Mouse (Mus musculus) cerebellum, postnatal 4 days (tissue): ENCODE measurements around the gene Chrna5.
"Not testable (repeated sequence)": the region's sequence is repeated elsewhere in the genome, so short reads cannot be mapped to it uniquely, and the experiment has no call there.

Experiments
- DNase-seq, 2 experiments: peaks; one replicate each; pipeline ENCODE4 v3.0.0; 2022; ENCODE audit warnings: low spot score in 2 of 2, mixed read lengths in 1 of 2

Chrna5 gene

GRCm38 (mm10) chr9:54980674-54981073, at the start of gene Chrna5:
Gene Chrna5 (plus strand): TSS chr9:54980880.
- no peak for DNase-seq

DNA sequence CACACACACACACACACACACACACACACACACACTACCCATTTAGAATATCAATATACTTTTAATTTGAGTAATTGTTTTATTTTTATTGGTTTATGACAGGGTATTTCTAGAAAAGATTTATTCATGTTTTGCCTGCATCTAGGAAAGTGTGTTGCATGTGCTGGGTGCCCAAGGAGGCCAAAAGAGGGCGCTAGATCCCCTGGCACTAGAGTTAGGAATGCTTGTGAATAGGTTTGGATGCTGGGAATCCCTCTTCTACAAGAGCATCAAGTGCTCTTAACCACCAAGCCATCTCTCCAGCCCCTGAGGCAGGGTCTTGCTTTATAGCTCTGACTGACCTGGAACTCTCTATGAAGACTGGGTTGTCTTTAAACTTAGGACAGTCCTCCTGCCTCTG, 48.9 kb upstream of the Chrna5 start:
- no peak for DNase-seq

- DNase-seq, result no peak
Measured at GRCm38 (mm10) chr9:54932379-54932778, 48.3 kb upstream of the Chrna5 start.

DNA sequence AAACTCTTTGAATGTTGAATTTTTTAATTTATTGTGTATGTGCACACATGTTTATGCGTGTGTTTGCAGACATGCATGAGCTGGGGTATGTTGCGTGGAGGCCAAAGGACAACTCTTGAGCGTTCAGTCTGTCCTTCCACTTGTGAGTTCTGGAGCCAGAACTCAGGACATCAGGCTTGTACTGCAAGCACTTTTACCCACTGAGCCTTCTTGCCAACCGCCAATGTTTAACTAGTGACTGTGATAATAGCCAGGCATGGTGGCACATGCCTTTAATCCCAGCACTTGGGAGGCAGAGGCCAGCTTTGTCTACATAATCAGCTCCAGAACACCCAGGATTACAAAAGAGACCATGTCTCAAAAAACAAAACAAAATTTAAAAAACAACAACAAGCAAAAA, 38.6 kb upstream of the Chrna5 start:
- no peak for DNase-seq

- no peak for DNase-seq
Measured at GRCm38 (mm10) chr9:54944467-54944866, 36.2 kb upstream of the Chrna5 start.

DNA sequence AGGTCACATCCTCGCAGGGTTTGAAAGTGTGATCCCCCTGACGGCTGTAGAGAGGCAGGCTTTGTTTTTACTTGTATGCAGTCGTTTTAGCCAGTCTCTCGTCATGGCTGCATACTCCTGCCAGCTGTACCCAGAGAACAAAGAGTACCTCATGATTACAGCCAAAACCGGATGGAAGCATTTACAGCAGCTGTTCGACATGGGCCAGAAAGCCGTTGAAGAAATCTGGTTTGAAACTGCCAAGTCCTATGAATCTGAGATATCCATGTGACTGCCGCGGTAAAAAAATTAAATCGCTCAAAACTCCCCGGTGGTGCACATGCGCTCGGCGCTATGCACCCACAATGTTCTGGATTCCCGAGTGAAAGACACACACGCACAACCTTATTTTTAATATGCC, 34.4 kb upstream of the Chrna5 start:
- no peak for DNase-seq

DNA sequence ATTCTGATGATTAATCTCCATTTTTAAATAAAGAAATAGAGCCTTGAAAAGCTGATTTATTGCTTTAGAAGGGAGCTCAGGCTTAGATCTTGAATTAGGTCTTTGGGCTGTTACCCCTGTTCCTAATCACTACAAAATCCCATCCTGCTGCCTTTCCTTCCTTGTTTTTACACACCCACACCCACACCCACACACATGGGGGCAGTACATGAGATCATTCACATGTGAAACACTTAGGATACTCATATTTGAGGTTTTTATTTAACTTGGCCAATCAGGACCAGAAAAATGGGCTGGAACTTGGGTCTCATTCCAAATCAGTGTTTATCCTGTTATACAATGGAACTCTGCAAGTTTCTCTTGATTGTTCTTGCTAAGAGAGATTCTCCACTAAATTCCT, 31.2 kb upstream of the Chrna5 start:
- DNase-seq, result no peak

DNA sequence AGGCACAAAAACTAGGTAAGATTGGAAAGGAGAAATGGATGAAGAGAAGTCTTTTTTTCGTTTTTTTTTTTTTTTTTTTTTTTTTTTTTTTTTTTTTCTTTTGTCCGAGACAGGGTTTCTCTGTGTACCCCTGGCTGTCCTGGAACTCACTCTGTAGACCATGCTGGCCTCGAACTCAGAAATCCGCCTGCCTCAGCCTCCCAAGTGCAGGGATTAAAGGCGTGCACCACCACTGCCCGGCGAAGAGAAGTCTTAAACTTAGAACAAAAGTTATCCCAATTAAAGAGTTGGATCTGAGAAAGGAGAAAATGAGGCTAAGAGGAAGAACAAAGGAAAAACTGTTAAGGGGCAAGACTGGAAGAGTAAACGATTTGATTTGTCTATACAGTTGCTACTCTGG, 30.5 kb upstream of the Chrna5 start:
- not testable (repeated sequence) for DNase-seq

GRCm38 (mm10) chr9:54950575-54951321, 29.9 kb upstream of the Chrna5 start, which contains the start of the genes Psma4 and AY074887:
Gene Psma4 (plus strand): TSS chr9:54950790.
Gene AY074887 (minus strand): TSS chr9:54950998.
- DNase-seq, result peak; percentile 75 to 93

DNA sequence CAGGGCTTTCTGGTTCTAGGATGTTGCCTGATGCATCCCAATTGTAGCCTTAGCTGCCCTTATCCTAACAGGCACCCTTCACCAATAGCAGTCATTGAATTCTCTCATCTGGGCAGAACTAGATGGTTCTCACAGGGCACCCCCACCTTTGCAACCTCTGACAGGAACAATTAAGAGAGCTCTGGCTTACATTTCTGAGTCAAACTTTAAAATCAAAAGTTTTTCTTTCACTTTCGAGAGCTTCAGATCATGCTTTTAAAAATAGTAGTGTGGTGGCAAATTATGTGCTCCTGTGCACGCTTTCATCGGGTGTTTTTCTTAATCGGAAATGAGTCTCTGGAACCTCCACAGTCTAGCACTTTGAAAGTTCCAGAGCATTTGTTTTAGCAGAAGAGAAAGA, 19.6 kb upstream of the Chrna5 start:
- no peak for DNase-seq

DNA sequence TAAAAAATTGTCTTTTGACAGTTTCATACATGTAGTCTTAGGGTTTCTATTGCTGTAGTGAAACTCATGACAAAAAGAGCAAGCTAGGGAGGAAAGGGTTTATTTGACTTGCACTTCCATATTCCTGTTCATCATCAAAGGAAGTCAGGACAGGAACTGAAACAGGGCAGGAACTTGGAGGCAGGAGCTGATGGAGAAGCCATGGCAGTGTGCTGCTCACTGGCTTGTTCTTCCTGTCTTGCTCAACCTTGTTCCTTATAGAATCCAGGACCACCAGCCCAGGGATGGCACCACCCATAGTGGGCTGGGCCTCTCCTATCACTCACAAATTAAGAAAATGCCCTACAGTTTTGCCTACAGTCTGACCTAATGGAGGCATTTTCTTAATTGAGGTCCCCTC, 17.0 kb upstream of the Chrna5 start:
- no peak for DNase-seq

- DNase-seq, result no peak
Measured at GRCm38 (mm10) chr9:54969972-54970637, 10.6 kb upstream of the Chrna5 start.

DNA sequence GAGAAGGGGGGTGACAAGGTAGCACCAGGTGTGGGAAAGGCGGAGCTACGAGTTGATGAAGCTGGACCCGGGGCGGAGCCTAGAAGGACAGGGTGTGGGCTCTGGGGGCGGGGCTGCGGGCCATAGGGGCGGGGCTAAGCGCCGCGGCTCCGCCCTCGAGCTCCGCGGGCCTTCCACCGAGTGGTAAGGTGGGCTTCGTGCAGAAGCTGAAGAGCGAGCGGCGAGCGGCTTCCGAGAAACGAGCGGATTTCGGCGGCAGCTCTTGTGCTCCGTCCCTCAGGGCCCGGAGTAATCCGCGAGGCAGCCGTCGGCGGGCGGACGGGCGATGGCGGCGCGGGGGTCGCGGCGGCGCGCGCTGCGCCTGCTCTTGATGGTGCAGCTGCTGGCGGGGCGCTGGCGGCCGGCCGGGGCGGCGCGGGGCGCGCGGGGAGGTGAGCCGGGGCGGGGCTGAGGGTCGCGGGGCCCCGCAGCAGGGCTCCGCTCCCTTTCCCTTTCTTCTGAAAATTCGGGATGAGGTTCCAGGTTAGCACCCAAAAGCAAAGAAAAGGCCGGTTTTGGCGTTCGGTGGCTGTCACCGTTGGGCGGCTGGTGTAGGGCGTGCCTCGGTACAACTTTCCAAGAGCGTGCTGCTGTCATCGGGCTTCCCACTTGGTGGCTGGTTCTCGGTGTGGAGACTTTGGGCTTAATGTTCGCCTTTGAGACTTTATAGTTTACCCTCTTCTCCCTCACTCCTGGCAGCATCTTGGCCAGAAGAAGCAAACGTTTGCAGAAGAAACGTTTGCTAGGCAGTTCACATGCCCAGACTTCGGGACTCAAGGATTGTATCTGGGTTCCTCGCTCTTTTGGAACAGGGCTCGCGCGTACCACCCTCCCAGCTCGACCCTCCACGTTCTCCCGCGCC, 861 bp downstream of the Chrna5 start:
- peak in 1 of 2 experiments; percentile 44 for DNase-seq

- DNase-seq, result no peak
Measured at GRCm38 (mm10) chr9:54982401-54982800, 1.7 kb downstream of the Chrna5 start.

- no peak for DNase-seq
Measured at GRCm38 (mm10) chr9:54990362-54990761, 9.7 kb downstream of the Chrna5 start.

GRCm38 (mm10) chr9:54994381-54994780, 13.7 kb downstream of the Chrna5 start:
- DNase-seq, result no peak

- DNase-seq, result no peak
Measured at GRCm38 (mm10) chr9:54995645-54996044, 15.0 kb downstream of the Chrna5 start.

DNA sequence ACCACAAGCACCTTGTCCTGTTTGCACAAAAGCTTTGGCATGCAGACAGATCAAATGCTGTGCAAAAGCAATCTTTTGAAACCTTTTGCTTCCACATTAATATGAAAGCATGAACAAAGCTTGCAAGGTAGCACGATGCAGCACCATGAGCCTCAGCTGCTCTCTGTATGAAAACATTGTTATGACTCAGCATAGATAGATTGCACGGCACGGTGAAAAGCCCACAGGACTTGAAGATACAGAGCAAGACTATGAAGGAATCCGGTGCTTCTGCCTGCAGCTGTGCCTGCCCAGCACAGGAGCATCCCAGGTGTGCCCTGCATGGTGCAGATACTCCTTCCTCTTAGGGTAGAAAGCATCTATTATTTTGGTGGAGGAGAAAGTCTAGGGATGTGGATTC, 22.9 kb downstream of the Chrna5 start:
- no peak for DNase-seq

- DNase-seq, result no peak
Measured at GRCm38 (mm10) chr9:55009692-55010091, 29.0 kb downstream of the Chrna5 start.

DNA sequence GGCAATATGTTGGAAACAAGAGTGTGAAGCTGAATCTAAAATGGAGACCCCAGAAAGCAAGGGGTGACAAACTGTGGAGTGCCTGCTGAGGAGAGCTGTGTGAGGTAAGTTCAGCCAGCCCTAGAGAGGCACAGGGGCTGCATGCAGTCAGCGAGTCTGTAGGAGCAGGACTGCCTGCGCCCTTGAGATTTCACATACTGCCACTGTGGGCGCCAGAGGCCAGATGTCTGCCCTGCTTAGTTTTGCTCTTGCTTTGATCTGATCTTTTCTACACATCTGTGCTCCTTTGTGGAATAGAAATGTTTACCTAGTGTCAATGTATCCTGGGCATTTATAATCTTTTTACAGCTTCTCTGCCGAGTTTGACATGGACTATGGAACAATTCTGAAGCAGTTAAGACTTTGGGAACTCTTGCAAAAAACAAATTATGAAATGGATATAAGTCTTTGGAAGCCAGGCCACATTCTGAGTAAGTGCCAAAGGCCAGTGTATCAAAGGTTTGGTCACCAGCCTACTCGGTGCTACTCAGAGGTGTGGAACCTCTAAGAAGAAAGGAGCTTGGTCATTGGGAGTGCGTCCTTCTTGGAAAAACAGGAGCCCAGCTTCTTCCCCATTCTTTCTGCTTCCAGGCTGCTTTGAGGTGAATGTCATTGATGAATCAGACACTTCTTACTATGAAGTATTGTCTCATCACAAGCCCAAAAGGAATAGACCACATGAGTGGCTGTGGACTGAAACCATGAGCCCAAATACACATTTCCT, 30.1 kb downstream of the Chrna5 start:
- DNase-seq, result no peak

GRCm38 (mm10) chr9:55016926-55017325, 36.2 kb downstream of the Chrna5 start:
- DNase-seq, result no peak
